Mouse (Mus musculus) CH12F3 (cell line): ENCODE results near the gene Itgb2.

Experiments used
- in situ Hi-C: fragments of 300-500 bp; cut with MboI; formaldehyde crosslinking; loops from 2 replicates; pipeline ENCODE4 v1.14.3; 2020; ENCODE audit warnings: low sequenced_read_pairs

Itgb2 gene

DNA sequence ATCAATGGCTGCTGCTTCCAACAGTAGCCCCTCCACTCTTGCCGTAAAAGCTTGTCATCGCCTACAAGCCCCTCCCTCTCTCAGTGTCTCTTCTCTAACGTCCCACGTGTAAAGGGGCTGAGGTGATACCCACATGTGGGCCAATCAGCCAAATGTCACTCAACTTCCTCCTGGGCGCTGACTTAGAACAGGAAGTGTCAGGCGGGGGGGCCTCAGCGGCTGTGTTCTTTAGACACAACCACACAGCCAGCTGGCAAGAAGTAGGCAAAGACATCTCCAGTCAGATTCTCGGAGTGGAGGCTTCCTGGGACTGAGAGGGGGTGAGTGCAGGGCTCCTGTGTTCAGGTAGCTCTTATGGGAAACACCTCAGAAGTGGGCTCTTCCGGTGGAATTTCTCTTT, at the start of gene Itgb2:
Gene Itgb2 (plus strand): TSS at position 113 of the 400 bp plus-strand sequence.
- in situ Hi-C loops = no loop called here

DNA sequence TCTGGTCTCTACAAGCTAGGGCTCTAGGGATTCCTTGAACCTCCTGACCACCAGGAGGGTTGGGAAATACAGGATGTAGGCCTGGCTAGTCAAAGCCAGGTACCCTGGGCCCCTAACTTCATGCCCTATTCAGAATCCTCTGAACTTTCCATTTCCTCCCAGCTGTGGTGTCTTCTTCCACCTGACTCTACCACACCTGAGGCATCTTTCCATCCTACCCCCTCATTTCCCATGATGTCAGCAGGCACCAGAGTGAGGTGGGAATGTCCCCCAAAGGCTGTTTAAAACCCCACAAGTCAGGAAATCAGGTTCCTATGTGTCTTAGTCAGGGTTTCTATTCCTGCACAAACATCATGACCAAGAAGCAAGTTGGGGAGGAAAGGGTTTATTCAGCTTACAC, 48.2 kb upstream of the Itgb2 start:
- in situ Hi-C loops = no loop called here

GRCm38 (mm10) chr10:77484205-77484935, 45.7 kb upstream of the Itgb2 start:
- in situ Hi-C loops = no loop called here

DNA sequence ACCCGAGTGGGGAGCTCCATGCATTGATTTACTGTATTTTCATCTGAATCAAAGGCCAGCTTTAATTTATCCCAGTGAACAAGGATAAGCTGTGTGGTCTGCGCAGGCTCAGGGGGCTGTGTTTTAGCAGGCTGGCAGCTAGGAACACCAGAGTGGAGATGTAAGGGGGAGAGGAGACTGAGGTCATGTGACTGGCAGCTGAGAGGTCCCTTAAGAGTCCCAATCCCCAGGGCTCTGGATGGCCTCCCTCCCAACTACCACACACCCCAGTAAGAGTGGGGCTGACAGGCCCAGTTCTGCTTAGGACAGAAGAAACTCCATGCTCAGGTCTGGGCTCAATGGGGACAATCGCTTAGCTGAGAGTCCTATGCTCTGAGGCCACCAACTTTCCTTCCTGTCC, 44.3 kb upstream of the Itgb2 start:
- in situ Hi-C loops = no loop called here

- in situ Hi-C loops = no loop called here
Measured at GRCm38 (mm10) chr10:77488168-77488567, 41.9 kb upstream of the Itgb2 start.

DNA sequence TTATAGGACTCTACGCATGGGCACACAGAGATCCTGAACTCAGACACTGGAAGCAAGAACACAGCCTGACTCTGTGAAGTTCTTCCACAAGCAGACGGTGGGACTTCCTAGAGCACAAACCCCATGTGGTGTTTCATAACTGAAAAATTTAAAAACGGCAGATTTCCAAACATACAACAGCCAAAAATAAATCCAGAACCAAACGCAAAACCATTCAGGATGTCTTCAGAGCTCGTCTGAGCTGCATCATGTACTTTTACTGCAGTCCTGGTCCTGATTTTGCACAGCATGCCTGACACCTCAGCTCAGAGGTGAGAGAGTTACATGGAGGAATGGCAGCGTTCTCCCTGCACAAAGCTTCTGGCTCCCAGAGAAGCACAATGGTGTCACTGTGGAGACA, 38.5 kb upstream of the Itgb2 start:
- in situ Hi-C loops = no loop called here

GRCm38 (mm10) chr10:77492885-77493284, 37.2 kb upstream of the Itgb2 start:
- in situ Hi-C loops = no loop called here

DNA sequence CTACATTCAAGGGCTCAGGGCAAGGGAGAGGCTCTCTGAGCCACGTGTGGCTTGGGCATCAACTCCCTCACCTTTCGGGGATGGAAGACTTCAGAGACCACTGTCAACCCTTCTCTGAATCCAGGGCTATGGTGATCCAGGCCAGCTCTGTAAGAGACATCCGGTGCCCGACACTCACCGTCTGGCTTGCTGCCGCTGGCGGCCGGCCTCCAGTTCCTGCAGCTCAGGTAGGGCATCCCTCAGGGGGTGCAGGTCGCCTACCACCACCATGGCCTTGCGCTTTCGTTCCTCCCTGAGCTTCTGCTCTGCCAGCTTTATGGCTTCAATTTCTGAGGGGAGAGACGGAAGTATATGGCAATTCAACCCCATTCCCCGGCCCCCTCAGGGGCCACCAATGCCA, 32.9 kb upstream of the Itgb2 start:
- in situ Hi-C loops = no loop called here

DNA sequence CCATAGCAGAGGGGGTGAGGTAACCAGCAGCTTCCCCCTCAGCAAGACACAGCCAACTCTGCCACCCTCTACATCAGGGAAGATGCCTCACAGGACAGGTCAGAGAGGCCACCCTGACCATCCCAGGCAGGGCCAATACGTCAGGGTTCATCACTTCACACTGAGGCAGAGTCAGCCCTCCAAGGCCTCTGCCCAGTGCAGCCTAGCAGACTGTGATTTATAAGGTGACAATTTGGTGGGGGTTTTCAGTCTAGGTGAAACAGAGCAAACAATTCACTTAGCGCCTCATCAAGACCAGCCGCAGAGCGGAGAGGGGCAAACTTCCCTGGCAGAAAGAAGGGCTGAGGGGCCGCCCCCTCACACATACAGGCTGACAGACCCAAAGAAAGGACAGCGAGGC, 31.8 kb upstream of the Itgb2 start:
- in situ Hi-C loops = no loop called here

DNA sequence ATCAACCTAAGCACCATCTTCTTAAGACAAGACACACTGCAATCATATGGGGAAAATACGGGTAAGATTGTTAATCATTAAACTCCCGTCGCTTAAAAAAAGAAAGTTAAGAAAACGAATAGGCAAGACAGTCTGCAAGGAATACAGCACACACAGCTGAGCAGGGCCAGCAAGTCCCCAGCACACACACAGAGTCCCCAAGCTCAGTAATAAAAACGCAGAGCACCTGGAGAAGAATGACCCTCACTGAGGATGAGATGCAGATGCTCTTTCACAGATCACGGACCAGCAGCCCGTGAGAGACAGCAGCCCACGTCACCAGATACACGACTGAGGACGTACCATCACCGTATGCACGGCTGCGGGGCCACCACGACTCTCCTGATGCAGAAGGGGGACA, 29.4 kb upstream of the Itgb2 start:
- in situ Hi-C loops = no loop called here

DNA sequence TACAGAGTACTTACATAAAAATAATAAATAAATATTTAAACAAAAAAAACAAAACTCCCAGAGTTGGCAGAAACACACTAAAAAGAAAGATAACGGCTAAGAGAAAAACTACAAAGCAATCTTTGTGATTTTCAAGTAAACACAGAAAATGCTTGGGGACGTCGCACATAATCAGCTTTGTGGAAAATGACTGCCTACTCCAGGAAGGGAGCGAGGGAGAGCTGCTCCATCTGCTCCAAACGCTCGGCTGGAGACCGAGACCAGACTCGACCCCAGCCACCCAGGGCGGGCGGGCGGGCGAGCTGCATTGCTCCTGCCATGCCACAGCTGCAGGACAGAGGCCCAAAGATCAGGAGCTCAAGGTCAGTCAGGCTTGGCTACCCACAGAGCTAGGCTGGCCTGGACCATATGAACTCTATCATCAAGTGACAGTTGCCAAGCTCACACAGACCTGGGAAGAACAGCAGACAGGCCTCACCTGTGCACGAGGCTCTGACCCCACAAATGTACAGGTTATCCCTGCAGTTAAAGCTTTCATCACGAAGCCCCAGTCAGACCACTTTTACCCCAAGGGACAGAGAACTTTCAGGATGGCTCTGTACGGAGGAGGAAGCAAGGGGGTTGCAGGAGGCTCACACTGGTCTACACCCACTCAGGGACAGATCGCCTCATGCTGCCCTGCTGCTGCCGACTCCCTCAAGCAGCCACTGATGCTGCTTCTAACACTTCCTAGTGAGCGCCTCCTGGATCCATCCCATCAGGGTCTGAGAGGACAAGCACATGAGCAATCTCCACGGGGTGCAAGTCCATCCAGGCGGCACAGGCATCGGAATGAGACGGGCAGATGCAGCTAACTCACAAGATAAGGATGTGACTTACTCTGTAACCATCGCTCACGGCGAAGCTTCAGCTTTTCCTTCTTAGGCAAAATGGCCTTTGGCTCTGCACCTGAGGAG, 26.8 kb upstream of the Itgb2 start:
- in situ Hi-C loops = no loop called here

DNA sequence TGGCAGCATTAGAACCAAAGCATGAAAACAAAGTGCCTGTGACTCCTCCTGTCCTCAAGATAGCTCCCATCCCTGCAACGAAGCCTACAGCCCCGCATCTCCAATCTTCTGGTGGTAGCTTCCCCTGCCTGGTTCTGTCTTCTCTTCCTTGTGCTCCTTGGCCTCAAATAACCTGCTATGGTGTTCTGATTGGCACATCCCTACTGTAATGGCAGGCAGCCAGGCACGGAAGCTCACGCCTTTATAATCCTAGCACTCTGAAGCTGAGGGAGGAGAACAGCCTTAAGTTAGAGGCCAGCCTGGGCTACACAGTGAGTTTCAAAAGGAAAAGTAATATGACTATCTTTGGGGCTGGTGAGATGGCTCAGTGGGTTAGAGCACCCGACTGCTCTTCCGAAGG, 25.9 kb upstream of the Itgb2 start:
- in situ Hi-C loops = no loop called here

DNA sequence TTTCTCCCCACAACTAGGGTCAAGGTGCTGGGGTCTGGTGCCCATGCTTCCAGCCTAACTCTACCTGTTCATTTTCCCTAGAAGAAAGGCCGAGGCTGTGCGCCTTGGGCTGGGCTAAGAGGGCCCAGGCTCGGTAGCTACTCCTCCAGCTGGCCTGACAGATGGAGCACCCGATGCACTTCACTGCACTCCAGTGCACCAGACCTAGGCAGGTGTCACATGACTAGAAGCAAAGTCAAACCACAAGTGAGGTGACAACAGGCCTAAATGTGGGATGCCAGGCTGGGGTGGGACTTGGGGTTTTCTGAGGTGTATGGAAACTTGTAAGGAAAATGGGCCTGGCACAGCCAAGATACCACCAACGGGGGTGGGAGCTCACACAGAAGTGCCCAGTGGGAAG, 23.5 kb upstream of the Itgb2 start:
- in situ Hi-C loops = no loop called here

GRCm38 (mm10) chr10:77506961-77507577, 23.0 kb upstream of the Itgb2 start:
- in situ Hi-C loops = no loop called here

- in situ Hi-C loops = no loop called here
Measured at GRCm38 (mm10) chr10:77507779-77508178, 22.3 kb upstream of the Itgb2 start.

- in situ Hi-C loops = no loop called here
Measured at GRCm38 (mm10) chr10:77508744-77509143, 21.3 kb upstream of the Itgb2 start.

GRCm38 (mm10) chr10:77509403-77510187, 20.5 kb upstream of the Itgb2 start:
- in situ Hi-C loops = loop anchor here (5.0 to 10.0 kb wide), 2 partner anchors 152 to 225 kb away; no protein-coding TSS in a partner anchor

DNA sequence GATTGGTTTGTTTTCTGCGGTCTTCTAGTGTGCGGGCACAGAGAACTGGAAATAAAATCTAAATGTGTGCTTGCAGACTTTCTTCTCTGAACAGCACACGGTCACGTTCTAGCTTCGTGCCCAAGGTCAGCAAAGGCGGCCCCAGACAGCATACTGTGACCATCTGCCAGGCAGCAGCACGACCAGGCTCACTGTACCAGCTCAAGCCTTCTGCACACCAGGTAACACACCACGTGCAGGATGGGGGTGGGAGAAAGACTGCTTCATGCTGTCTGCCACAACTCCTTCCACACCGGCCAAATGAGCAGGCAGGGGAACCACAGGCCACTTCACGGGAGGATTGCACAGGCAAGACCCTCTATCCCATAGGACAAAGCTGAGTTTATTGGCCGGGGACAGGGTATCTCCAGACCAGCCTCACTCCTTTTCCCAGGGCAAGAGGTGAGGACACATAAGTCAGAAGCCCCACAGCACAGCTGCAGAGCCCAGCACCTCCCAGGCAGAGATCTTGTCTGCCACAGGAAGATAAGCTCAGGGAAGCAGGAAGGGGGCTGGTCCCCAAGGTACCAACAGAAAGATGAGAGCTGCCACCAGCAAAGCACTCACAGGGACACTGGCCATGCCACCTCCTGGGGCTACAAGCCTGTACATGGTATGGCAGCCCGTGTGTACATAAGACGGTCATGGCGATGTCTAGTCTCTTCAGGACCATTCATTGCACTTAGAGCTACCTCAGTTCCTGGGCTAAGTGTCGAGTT, 19.6 kb upstream of the Itgb2 start:
- in situ Hi-C loops = loop anchor here (5.0 to 10.0 kb wide), 2 partner anchors 153 to 226 kb away; no protein-coding TSS in a partner anchor

GRCm38 (mm10) chr10:77515385-77516348, 14.4 kb upstream of the Itgb2 start, which contains the start of gene Fam207a:
TSS of gene Fam207a (minus strand) at chr10:77515785.
- in situ Hi-C loops = loop anchor here (10.0 kb wide), 1 partner anchor 231 kb away; no protein-coding TSS in a partner anchor
